Mouse (Mus musculus) neutrophil, adult 5-6 weeks (primary cell): ENCODE measurements around the gene Rimbp2. TPM values are rescaled to one million over a fixed set of nuclear protein-coding genes. Genes with fewer than 3 reads are reported as not detected.

Source experiments
- ATAC-seq: fragments of 151-379, 151-347 bp; 2 replicates; pipeline ENCODE4 v1.8.0; 2017; ENCODE audit warnings: mild to moderate bottlenecking, moderate TSS enrichment; ENCODE audit not compliant: insufficient number of reproducible peaks, poor library complexity, low FRiP score, severe bottlenecking; ENCODE audit errors: extremely low read depth
- total RNA-seq: library from RNA; stranded (forward); fragments of 200-1000 nt; gene quantifications from 2 replicates; pipeline ENCODE4 v1.2.3, GENCODE M21; 2017

Gene Rimbp2
- total RNA-seq, 1 experiment from 2014 or later: not detected

GRCm38 (mm10) chr5:128710596-128710995, 242.7 kb downstream of the Rimbp2 start:
- ATAC-seq: no peak

GRCm38 (mm10) chr5:128708929-128709328, 244.4 kb downstream of the Rimbp2 start:
- no peak for ATAC-seq

Other genes starting within 250 kb of the Rimbp2 start
- 23.5 and 27.7 TPM in 2 replicates for gene Stx2, start 55.1 kb upstream of the Rimbp2 start, total RNA-seq
- 48.2 and 68.5 TPM in 2 replicates for gene Ran, start 66.6 kb upstream of the Rimbp2 start, total RNA-seq
- gene Adgrd1, start 143.3 kb upstream of the Rimbp2 start, total RNA-seq: 0.25 and 0.35 TPM in 2 replicates